Mouse (Mus musculus): ENCODE data around the gene Ppp1r1c. TPM values are rescaled to one million over a fixed set of nuclear protein-coding genes. Genes with fewer than 3 reads are reported as not detected.

Gene Ppp1r1c
- not detected for polyA plus RNA-seq (2012; fragmentation: generic; extraction: Trizol)
- long read RNA-seq, experiment 1 = 0 reads
- long read RNA-seq, experiment 2 = 0 reads

DNA sequence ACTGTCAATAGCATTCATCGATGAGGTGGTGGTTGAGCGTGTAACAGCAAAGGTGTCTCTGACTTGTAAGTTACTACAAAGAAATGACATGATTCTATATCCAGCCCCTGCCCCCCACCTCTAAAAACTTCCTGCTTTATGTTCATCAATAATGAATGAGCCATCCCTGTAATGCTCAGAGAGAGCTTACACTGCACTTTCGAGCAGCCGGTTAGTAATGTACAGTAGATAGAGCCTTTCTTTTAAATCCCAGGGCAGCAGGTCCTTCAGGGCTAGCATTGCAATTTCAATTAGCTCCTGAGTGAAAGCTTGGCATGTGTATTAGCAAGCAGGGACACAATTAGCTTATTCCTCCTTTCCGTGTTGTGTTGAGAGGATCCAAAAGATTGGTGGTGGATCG lies at the start of gene Ppp1r1c:
Ppp1r1c (plus strand) TSS at position 206 of the 400 bp plus-strand sequence.
- Histone ChIP-seq H3ac (ENCODE audit: control insufficient read depth, insufficient read length, low read depth) (no peak within 1 kb of the TSS), H3K27me3 (ENCODE audit: control insufficient read depth, insufficient read depth, insufficient read length) (no peaks in the 10 kb centered on the region), H3K36me3 (ENCODE audit: control insufficient read depth, insufficient read depth) (no peaks in the 10 kb centered on the region), H3K79me2 (ENCODE audit: control insufficient read depth, insufficient read depth) (no peaks in the 10 kb centered on the region), H3K79me3 (ENCODE audit: low read depth) (no peaks in the 10 kb centered on the region), H3K4me3 (ENCODE audit: insufficient read depth, poor library complexity, severe bottlenecking) (no peak within 1 kb of the TSS)
- TF ChIP-seq MYOG (IDR thresholded peaks at IDR 0.05; ENCODE audit: control insufficient read depth, extremely low read depth, insufficient read length) (no peak), FOSL1 (IDR thresholded peaks at IDR 0.05; ENCODE audit: insufficient read depth, low read length, poor library complexity, severe bottlenecking) (no peak), MAX (IDR thresholded peaks at IDR 0.05) (no peak), CTCF (IDR thresholded peaks at IDR 0.05; ENCODE audit: control insufficient read depth, insufficient read depth, insufficient read length) (no peak), CEBPB (IDR thresholded peaks at IDR 0.05; ENCODE audit: low read depth) (no peak), USF1 (IDR thresholded peaks at IDR 0.05; ENCODE audit: low read depth) (no peak), MYOD1 (IDR thresholded peaks at IDR 0.05; ENCODE audit: control insufficient read depth, insufficient read length, low read depth) (no peak)

DNA sequence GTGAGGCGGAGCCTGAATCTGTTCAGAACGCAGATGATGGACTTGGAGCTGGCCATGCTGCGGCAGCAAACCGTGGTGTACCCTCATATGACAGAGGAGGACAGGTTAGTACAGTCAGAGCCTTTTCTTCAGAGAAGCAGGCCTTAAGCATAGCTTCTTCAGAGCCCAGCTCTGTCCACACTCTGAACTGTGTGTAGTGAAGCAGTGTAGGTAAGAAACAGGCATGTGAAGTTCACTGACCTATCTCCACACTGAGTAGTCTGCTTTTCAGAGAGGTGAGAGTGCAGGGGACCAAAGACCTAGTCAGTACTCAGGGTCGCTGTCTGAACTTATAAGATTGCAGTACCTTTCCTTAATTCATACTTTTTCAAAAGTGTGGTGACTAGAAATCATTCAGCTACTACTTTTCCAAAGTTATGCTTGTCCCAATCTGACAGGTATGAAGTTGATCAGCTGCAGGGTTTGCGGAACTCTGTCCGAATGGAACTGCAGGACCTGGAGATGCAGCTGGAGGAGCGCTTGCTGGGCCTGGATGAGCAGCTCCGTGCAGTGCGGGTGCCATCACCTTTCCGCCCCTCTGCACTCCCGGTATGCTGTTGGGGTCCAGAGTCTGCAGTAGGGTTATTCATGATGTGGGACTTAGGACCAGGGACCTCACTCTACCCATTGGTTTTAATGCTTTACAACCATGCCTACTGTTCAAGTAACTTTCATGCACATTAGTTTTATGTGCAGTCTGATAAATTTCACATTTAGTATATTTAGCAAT lies 47.0 kb upstream of the Ppp1r1c start:
- H3K4me3 ChIP-seq (ENCODE audit: insufficient read depth, poor library complexity, severe bottlenecking) = no peak overlapping the region
- no peaks in the 10 kb centered on the region for H3K79me3 ChIP-seq (ENCODE audit: low read depth)
- H3K79me2 ChIP-seq (ENCODE audit: control insufficient read depth, insufficient read depth) = peaks cover 5% of the 10 kb centered on the region
- peaks cover 88% of the 10 kb centered on the region for H3K36me3 ChIP-seq (ENCODE audit: control insufficient read depth, insufficient read depth)
- no peaks in the 10 kb centered on the region for H3K27me3 ChIP-seq (ENCODE audit: control insufficient read depth, insufficient read depth, insufficient read length)
- TF ChIP-seq CTCF (IDR thresholded peaks at IDR 0.05; ENCODE audit: control insufficient read depth, insufficient read depth, insufficient read length) = no peak
- TF ChIP-seq CEBPB (IDR thresholded peaks at IDR 0.05; ENCODE audit: low read depth) = no peak
- no peak for TF ChIP-seq USF1 (IDR thresholded peaks at IDR 0.05; ENCODE audit: low read depth)
- no peak overlapping the region for H3ac ChIP-seq (ENCODE audit: control insufficient read depth, insufficient read length, low read depth)

DNA sequence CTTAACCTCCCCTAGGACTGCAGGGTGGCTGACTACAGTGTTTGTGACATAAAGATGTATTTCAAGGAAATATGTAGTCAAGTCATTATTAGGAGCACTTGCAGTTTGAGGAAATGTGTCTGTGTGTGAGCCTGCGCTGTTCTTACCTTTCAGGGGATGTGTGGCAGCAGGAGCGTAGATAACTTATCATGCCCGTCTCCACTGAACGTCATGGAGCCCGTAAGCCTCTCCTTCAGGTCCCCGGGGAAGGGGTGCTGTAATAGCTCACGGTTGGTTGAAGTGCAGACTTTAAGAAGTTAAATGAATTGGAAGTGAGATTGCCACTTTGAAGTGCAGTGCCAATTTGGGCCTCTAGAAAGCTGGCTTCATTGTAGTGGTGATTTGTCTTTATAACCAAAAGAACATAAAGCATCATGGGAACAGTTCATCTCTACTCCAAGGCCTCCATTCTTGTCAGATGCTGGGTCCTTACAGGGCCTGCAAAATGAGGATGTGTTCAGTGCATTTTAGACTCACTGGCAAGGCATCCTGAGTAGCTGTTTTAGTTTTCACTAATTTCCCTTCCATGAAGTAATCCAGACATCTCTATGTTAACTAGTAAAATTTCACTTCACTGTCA lies 46.0 kb upstream of the Ppp1r1c start:
- TF ChIP-seq FOSL1 (IDR thresholded peaks at IDR 0.05; ENCODE audit: insufficient read depth, low read length, poor library complexity, severe bottlenecking) (no peak), MAX (IDR thresholded peaks at IDR 0.05) (no peak), CEBPB (IDR thresholded peaks at IDR 0.05; ENCODE audit: low read depth) (no peak), CTCF (IDR thresholded peaks at IDR 0.05; ENCODE audit: control insufficient read depth, insufficient read depth, insufficient read length) (no peak), USF1 (IDR thresholded peaks at IDR 0.05; ENCODE audit: low read depth) (no peak), MYOD1 (IDR thresholded peaks at IDR 0.05; ENCODE audit: control insufficient read depth, insufficient read length, low read depth) (no peak), MYOG (IDR thresholded peaks at IDR 0.05; ENCODE audit: control insufficient read depth, extremely low read depth, insufficient read length) (no peak)
- no peak overlapping the region for H3K4me3 ChIP-seq (ENCODE audit: insufficient read depth, poor library complexity, severe bottlenecking)

DNA sequence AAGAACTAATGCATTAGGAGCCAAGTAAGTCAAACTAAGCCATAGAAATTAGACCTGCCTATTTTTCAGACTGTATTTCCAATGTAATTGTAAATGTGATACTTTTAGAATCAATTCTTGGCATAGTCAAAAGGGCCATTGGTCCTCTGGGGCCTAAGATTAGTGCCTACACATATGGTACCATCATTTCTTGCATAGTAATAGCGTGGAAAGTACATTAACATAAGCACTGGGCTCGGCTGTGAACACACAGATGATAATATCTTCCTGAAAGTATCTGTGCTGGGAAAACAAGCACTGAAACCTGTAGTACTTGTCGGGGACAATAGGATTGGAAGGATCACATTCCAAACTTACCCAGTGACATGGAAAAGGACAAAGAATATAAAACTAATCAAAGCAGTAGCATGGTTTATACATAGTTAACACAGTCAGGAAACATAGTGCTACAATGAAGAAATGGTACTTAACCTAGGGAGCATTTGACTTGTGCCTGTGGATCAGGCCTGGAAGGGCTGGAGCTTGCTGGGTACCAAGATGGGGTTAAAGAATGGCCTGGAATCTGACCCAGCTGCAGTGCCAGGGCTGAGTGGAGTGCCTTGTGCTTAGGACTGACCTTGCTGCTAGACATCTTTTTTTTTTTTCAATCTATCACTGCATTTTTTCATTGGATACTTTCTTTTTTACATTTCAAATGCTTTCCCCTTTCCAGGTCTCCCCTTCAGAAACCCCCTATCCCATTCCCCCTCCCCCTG lies 42.9 kb upstream of the Ppp1r1c start:
- no peak for TF ChIP-seq CEBPB (IDR thresholded peaks at IDR 0.05; ENCODE audit: low read depth)
- no peak for TF ChIP-seq MYOD1 (IDR thresholded peaks at IDR 0.05; ENCODE audit: control insufficient read depth, insufficient read length, low read depth)
- no peak for TF ChIP-seq FOSL1 (IDR thresholded peaks at IDR 0.05; ENCODE audit: insufficient read depth, low read length, poor library complexity, severe bottlenecking)
- TF ChIP-seq USF1 (IDR thresholded peaks at IDR 0.05; ENCODE audit: low read depth) = no peak
- TF ChIP-seq MYOG (IDR thresholded peaks at IDR 0.05; ENCODE audit: control insufficient read depth, extremely low read depth, insufficient read length) = no peak
- TF ChIP-seq CTCF (IDR thresholded peaks at IDR 0.05; ENCODE audit: control insufficient read depth, insufficient read depth, insufficient read length) = no peak
- TF ChIP-seq MAX (IDR thresholded peaks at IDR 0.05) = no peak
- peaks cover 6% of the 10 kb centered on the region for H3K79me2 ChIP-seq (ENCODE audit: control insufficient read depth, insufficient read depth)
- peaks cover 59% of the 10 kb centered on the region for H3K36me3 ChIP-seq (ENCODE audit: control insufficient read depth, insufficient read depth)

More for the DNA sequence above, 46.0 kb upstream of the Ppp1r1c start:
- no peak overlapping the region for H3ac ChIP-seq (ENCODE audit: control insufficient read depth, insufficient read length, low read depth)
- H3K79me3 ChIP-seq (ENCODE audit: low read depth) = no peaks in the 10 kb centered on the region
- H3K36me3 ChIP-seq (ENCODE audit: control insufficient read depth, insufficient read depth) = peaks cover 80% of the 10 kb centered on the region
- H3K27me3 ChIP-seq (ENCODE audit: control insufficient read depth, insufficient read depth, insufficient read length) = no peaks in the 10 kb centered on the region
- peaks cover 6% of the 10 kb centered on the region for H3K79me2 ChIP-seq (ENCODE audit: control insufficient read depth, insufficient read depth)

DNA sequence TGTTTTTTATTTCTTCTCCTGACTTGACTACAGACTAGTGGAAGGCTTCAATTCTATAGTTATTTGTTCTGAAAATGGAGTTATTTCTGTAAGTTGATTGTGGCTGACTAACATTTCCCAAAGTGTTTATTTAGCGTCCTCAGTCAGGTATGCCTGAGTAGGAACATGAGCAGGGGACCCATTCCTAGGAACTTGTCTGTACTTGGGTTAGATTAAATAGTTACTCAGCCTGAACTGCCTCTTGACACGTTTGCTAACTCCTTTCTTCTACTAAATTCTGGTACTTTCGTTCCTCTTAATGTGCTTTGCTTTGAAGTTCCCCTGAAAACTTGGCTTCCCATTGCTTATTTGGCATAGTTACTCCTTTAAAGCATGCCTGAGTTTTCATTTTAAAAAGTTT lies 42.1 kb upstream of the Ppp1r1c start:
- no peak overlapping the region for H3ac ChIP-seq (ENCODE audit: control insufficient read depth, insufficient read length, low read depth)
- no peak overlapping the region for H3K4me3 ChIP-seq (ENCODE audit: insufficient read depth, poor library complexity, severe bottlenecking)
- peaks cover 57% of the 10 kb centered on the region for H3K36me3 ChIP-seq (ENCODE audit: control insufficient read depth, insufficient read depth)
- TF ChIP-seq MYOG (IDR thresholded peaks at IDR 0.05; ENCODE audit: control insufficient read depth, extremely low read depth, insufficient read length) (no peak), USF1 (IDR thresholded peaks at IDR 0.05; ENCODE audit: low read depth) (no peak), MAX (IDR thresholded peaks at IDR 0.05) (no peak)
- no peaks in the 10 kb centered on the region for H3K27me3 ChIP-seq (ENCODE audit: control insufficient read depth, insufficient read depth, insufficient read length)
- no peaks in the 10 kb centered on the region for H3K79me3 ChIP-seq (ENCODE audit: low read depth)
- peaks cover 6% of the 10 kb centered on the region for H3K79me2 ChIP-seq (ENCODE audit: control insufficient read depth, insufficient read depth)

More for the DNA sequence above, 42.9 kb upstream of the Ppp1r1c start:
- H3ac ChIP-seq (ENCODE audit: control insufficient read depth, insufficient read length, low read depth) = no peak overlapping the region
- H3K4me3 ChIP-seq (ENCODE audit: insufficient read depth, poor library complexity, severe bottlenecking) = no peak overlapping the region
- no peaks in the 10 kb centered on the region for H3K79me3 ChIP-seq (ENCODE audit: low read depth)
- no peaks in the 10 kb centered on the region for H3K27me3 ChIP-seq (ENCODE audit: control insufficient read depth, insufficient read depth, insufficient read length)
